Mouse (Mus musculus): ENCODE measurements around the gene 4930447C04Rik.

- TF ChIP-seq CTCF (IDR thresholded peaks at IDR 0.05; ENCODE audit: extremely low read depth, insufficient read length, insufficient replicate concordance, low read depth, low read length) (no peak), POLR2A (IDR thresholded peaks at IDR 0.05; ENCODE audit: low read depth, low read length) (no peak)
Observed at GRCm38 (mm10) chr12:72970620-72971019, 30.0 kb upstream of the 4930447C04Rik start.
